Mouse (Mus musculus) heart, embryonic 10.5 days (tissue): Measurements from ENCODE around the gene Cyp2d34. TPM values are rescaled to one million over a fixed set of nuclear protein-coding genes. Genes with fewer than 3 reads are reported as not detected.

Source experiments
- DNase-seq: peaks from one replicate; pipeline ENCODE4 v3.0.0-alpha.2; 2017; ENCODE audit warnings: low spot score
- H3K27ac ChIP-seq: fragments of 300-500 bp; sonication (generic); 2 replicates; pipeline ENCODE4 v1.5.1; 2016; ENCODE audit warnings: mild to moderate bottlenecking
- H3K27me3 ChIP-seq: fragments of 300-500 bp; sonication (generic); 2 replicates; pipeline ENCODE4 v1.6.1; 2016; ENCODE audit warnings: mild to moderate bottlenecking; ENCODE audit not compliant: poor library complexity, insufficient read depth, severe bottlenecking
- H3K36me3 ChIP-seq: fragments of 300-500 bp; sonication (generic); 2 replicates; pipeline ENCODE4 v1.6.1; 2016; ENCODE audit warnings: mild to moderate bottlenecking, moderate library complexity
- H3K4me1 ChIP-seq: fragments of 300-500 bp; sonication (generic); 2 replicates; pipeline ENCODE4 v1.6.1; 2016; ENCODE audit warnings: mild to moderate bottlenecking
- H3K4me3 ChIP-seq: fragments of 300-500 bp; sonication (generic); 2 replicates; pipeline ENCODE4 v1.5.1; 2016; ENCODE audit warnings: mild to moderate bottlenecking, moderate library complexity
- H3K9me3 ChIP-seq: fragments of 300-500 bp; sonication (generic); 2 replicates; pipeline ENCODE4 v1.6.1; 2016; ENCODE audit warnings: mild to moderate bottlenecking, moderate library complexity
- WGBS: fragments of 180-500 bp; shearing (Covaris S2); methylation state at CpG from one replicate; pipeline ENCODE4 v1.1.7; 2016; 5-methylcytosine and 5-hydroxymethylcytosine counted together
- polyA plus RNA-seq: library from polyadenylated mRNA; unstranded; fragments of >200 nt; fragmentation: Nextera tagmentation; extraction: Ambion mirVana; gene quantifications from 2 replicates; pipeline ENCODE4 v1.2.1, GENCODE M21; 2016

Cyp2d34 gene
- not detected in 2 replicates for polyA plus RNA-seq

GRCm38 (mm10) chr15:82620531-82621202 lies at the start of gene Cyp2d34:
Gene Cyp2d34, minus strand, starts transcription at chr15:82620946.
- Histone ChIP-seq H3K27ac (no peak within 1 kb of the TSS), H3K27me3 (no peaks in the 10 kb centered on the region), H3K4me3 (no peak within 1 kb of the TSS), H3K36me3 (no peaks in the 10 kb centered on the region), H3K4me1 (no peaks in the 10 kb centered on the region), H3K9me3 (peaks cover 3% of the 10 kb centered on the region; the same call in 1 of the 2 replicates)
- WGBS: 84% methylated on average over 7 of the region's 7 CpGs
- peak; percentile 56 for DNase-seq

GRCm38 (mm10) chr15:82656346-82656745 lies 35.6 kb upstream of the Cyp2d34 start:
- 67% methylated on average over 2 of the region's 2 CpGs for WGBS
- Histone ChIP-seq H3K9me3 (no peaks in the 10 kb centered on the region), H3K4me1 (no peaks in the 10 kb centered on the region), H3K27ac (no peak overlapping the region), H3K36me3 (no peaks in the 10 kb centered on the region), H3K4me3 (no peak overlapping the region), H3K27me3 (no peaks in the 10 kb centered on the region)
- no peak for DNase-seq

GRCm38 (mm10) chr15:82644371-82644770 lies 23.6 kb upstream of the Cyp2d34 start:
- Histone ChIP-seq H3K4me3 (no peak overlapping the region), H3K27ac (no peak overlapping the region), H3K9me3 (no peaks in the 10 kb centered on the region), H3K36me3 (no peaks in the 10 kb centered on the region), H3K4me1 (no peaks in the 10 kb centered on the region), H3K27me3 (no peaks in the 10 kb centered on the region)
- WGBS: 78% methylated on average over 3 of the region's 3 CpGs
- DNase-seq: no peak

GRCm38 (mm10) chr15:82643771-82644170 lies 23.0 kb upstream of the Cyp2d34 start:
- Histone ChIP-seq H3K9me3 (no peaks in the 10 kb centered on the region), H3K27ac (no peak overlapping the region), H3K4me1 (no peaks in the 10 kb centered on the region), H3K36me3 (no peaks in the 10 kb centered on the region), H3K27me3 (no peaks in the 10 kb centered on the region), H3K4me3 (no peak overlapping the region)
- DNase-seq: no peak
- 90% methylated on average over 5 of the region's 5 CpGs for WGBS

GRCm38 (mm10) chr15:82642771-82643170 lies 22.0 kb upstream of the Cyp2d34 start:
- H3K27ac ChIP-seq: no peak overlapping the region
- DNase-seq: no peak
- H3K4me1 ChIP-seq: peaks cover under 1% of the 10 kb centered on the region; the same call in 1 of the 2 replicates
- no peaks in the 10 kb centered on the region for H3K9me3 ChIP-seq
- H3K36me3 ChIP-seq: no peaks in the 10 kb centered on the region
- no peaks in the 10 kb centered on the region for H3K27me3 ChIP-seq
- WGBS: 79% methylated on average over 3 of the region's 3 CpGs
- no peak overlapping the region for H3K4me3 ChIP-seq

- 71% methylated on average over 2 of the region's 2 CpGs for WGBS
- no peaks in the 10 kb centered on the region for H3K36me3 ChIP-seq
- H3K27me3 ChIP-seq: no peaks in the 10 kb centered on the region
- no peaks in the 10 kb centered on the region for H3K9me3 ChIP-seq
- peaks cover 7% of the 10 kb centered on the region; the same call in 1 of the 2 replicates for H3K4me1 ChIP-seq
- no peak overlapping the region for H3K4me3 ChIP-seq
- H3K27ac ChIP-seq: no peak overlapping the region
- no peak for DNase-seq
Observed at GRCm38 (mm10) chr15:82641921-82642320, 21.2 kb upstream of the Cyp2d34 start.

GRCm38 (mm10) chr15:82641390-82641789 lies 20.6 kb upstream of the Cyp2d34 start:
- no peaks in the 10 kb centered on the region for H3K27me3 ChIP-seq
- H3K27ac ChIP-seq: no peak overlapping the region
- H3K36me3 ChIP-seq: no peaks in the 10 kb centered on the region
- H3K9me3 ChIP-seq: no peaks in the 10 kb centered on the region
- peaks cover 7% of the 10 kb centered on the region; the same call in 1 of the 2 replicates for H3K4me1 ChIP-seq
- WGBS: 82% methylated on average over 5 of the region's 5 CpGs
- no peak for DNase-seq
- H3K4me3 ChIP-seq: no peak overlapping the region

GRCm38 (mm10) chr15:82640201-82640600 lies 19.5 kb upstream of the Cyp2d34 start:
- DNase-seq: peak; percentile 53
- no peaks in the 10 kb centered on the region for H3K27me3 ChIP-seq
- no peaks in the 10 kb centered on the region for H3K9me3 ChIP-seq
- H3K4me1 ChIP-seq: peaks cover 7% of the 10 kb centered on the region; the same call in 1 of the 2 replicates
- WGBS: 84% methylated on average over 7 of the region's 7 CpGs
- H3K36me3 ChIP-seq: no peaks in the 10 kb centered on the region
- H3K27ac ChIP-seq: no peak overlapping the region
- H3K4me3 ChIP-seq: no peak overlapping the region

- H3K27ac ChIP-seq: no peak overlapping the region
- H3K4me3 ChIP-seq: no peak overlapping the region
- 74% methylated on average over 14 of the region's 14 CpGs for WGBS
- H3K27me3 ChIP-seq: no peaks in the 10 kb centered on the region
- H3K4me1 ChIP-seq: peaks cover 7% of the 10 kb centered on the region; the same call in 1 of the 2 replicates
- peak; percentile 67 for DNase-seq
- H3K36me3 ChIP-seq: no peaks in the 10 kb centered on the region
- no peaks in the 10 kb centered on the region for H3K9me3 ChIP-seq
Observed at GRCm38 (mm10) chr15:82637130-82638075, 16.7 kb upstream of the Cyp2d34 start.

- Histone ChIP-seq H3K9me3 (no peaks in the 10 kb centered on the region), H3K27me3 (no peaks in the 10 kb centered on the region), H3K4me3 (no peak overlapping the region), H3K36me3 (no peaks in the 10 kb centered on the region), H3K27ac (no peak overlapping the region), H3K4me1 (peaks cover 7% of the 10 kb centered on the region; the same call in 1 of the 2 replicates)
- 78% methylated on average over 1 of the region's 1 CpGs for WGBS
- DNase-seq: peak; percentile 6
Observed at GRCm38 (mm10) chr15:82634976-82635375, 14.2 kb upstream of the Cyp2d34 start.

- no peaks in the 10 kb centered on the region for H3K36me3 ChIP-seq
- no peak for DNase-seq
- no peaks in the 10 kb centered on the region for H3K27me3 ChIP-seq
- WGBS: 60% methylated on average over 1 of the region's 1 CpGs
- H3K27ac ChIP-seq: no peak overlapping the region
- H3K9me3 ChIP-seq: no peaks in the 10 kb centered on the region
- H3K4me3 ChIP-seq: no peak overlapping the region
- no peaks in the 10 kb centered on the region for H3K4me1 ChIP-seq
Observed at GRCm38 (mm10) chr15:82621993-82622392, 1.2 kb upstream of the Cyp2d34 start.

- WGBS: 92% methylated on average over 9 of the region's 9 CpGs
- no peak overlapping the region for H3K4me3 ChIP-seq
- DNase-seq: peak; percentile 52
- no peaks in the 10 kb centered on the region for H3K36me3 ChIP-seq
- no peaks in the 10 kb centered on the region for H3K4me1 ChIP-seq
- peaks cover 5% of the 10 kb centered on the region; the same call in 1 of the 2 replicates for H3K9me3 ChIP-seq
- H3K27me3 ChIP-seq: no peaks in the 10 kb centered on the region
- H3K27ac ChIP-seq: no peak overlapping the region
Observed at GRCm38 (mm10) chr15:82618362-82619020, 2.3 kb downstream of the Cyp2d34 start.
